ENCODE assay signal across 17 mouse cellular contexts in genomic region chr12:14301676-14302365, GRCm38 (mm10).
DNase-seq lines count a peak whose midpoint lies in the region; ATAC-seq and TF ChIP-seq lines count a peak whose summit lies in the region.
"Had no signal": no experiment of that assay in that cellular context is flagged by ENCODE, and none has a peak within 500 bp of the region (broad histone marks: within the 10 kb centered on the region; RNA-seq: fewer than 3 reads in every experiment).

No protein-coding gene starts in this region.

- H3K27ac ChIP-seq in lung, embryonic 14.5 days (ENCODE audit: low read depth) = no peak overlapping the region
- H3K27ac ChIP-seq in stomach, embryonic 15.5 days = peak overlapping the region; percentile 55
- no peak overlapping the region for H3K27ac ChIP-seq in neural tube, embryonic 15.5 days (replicated peaks)
- H3K27ac ChIP-seq: forebrain, embryonic 10.5 days; gastrocnemius, adult 2 months; limb, embryonic 10.5 days; midbrain, embryonic 15.5 days; neural tube, embryonic 13.5 days had no signal

- H3K4me2 ChIP-seq in lung, embryonic 14.5 days = no peak overlapping the region
- H3K4me2 ChIP-seq in stomach, embryonic 15.5 days = no peak overlapping the region
- no peak overlapping the region for H3K4me2 ChIP-seq in neural tube, embryonic 15.5 days
- H3K4me2 ChIP-seq: midbrain, embryonic 15.5 days; neural tube, embryonic 13.5 days had no signal

- H3K9me3 ChIP-seq in lung, embryonic 14.5 days (ENCODE audit: low read depth, low read length) = no peaks in the 10 kb centered on the region
- no peaks in the 10 kb centered on the region for H3K9me3 ChIP-seq in stomach, embryonic 15.5 days
- H3K9me3 ChIP-seq in neural tube, embryonic 15.5 days (replicated peaks) = no peaks in the 10 kb centered on the region
- H3K9me3 ChIP-seq: forebrain, embryonic 10.5 days; limb, embryonic 10.5 days; midbrain, embryonic 15.5 days; neural tube, embryonic 13.5 days had no signal

- no peaks in the 10 kb centered on the region for H3K36me3 ChIP-seq in lung, embryonic 14.5 days (ENCODE audit: insufficient read depth)
- no peaks in the 10 kb centered on the region for H3K36me3 ChIP-seq in stomach, embryonic 15.5 days
- no peaks in the 10 kb centered on the region for H3K36me3 ChIP-seq in neural tube, embryonic 15.5 days
- H3K36me3 ChIP-seq: forebrain, embryonic 10.5 days; limb, embryonic 10.5 days; midbrain, embryonic 15.5 days; neural tube, embryonic 13.5 days had no signal

- DNase-seq in lung, embryonic 14.5 days = peak; percentile 5
- no peak for DNase-seq in lung, adult 2 months
- peak; percentile 21 for DNase-seq in adipocyte (ENCODE audit: low spot score)
- peak; percentile 16 for DNase-seq in forelimb bud, embryonic 11.5 days (ENCODE audit: low read depth, low spot score)
- DNase-seq in cerebellum, adult 9-10 months = no peak
- DNase-seq: adrenal gland, adult 8-10 months; cerebellum, postnatal 25 days; gastrocnemius, adult 2 months; kidney, postnatal 36 days; liver, postnatal 0 days; right cerebral cortex, adult 18-20 months had no signal

- H3K27me3 ChIP-seq in lung, embryonic 14.5 days (ENCODE audit: insufficient read depth, low read length) = no peaks in the 10 kb centered on the region
- H3K27me3 ChIP-seq in stomach, embryonic 15.5 days (replicated peaks) = no peaks in the 10 kb centered on the region
- H3K27me3 ChIP-seq in neural tube, embryonic 15.5 days (replicated peaks) = no peaks in the 10 kb centered on the region
- H3K27me3 ChIP-seq: midbrain, embryonic 15.5 days; neural tube, embryonic 13.5 days had no signal

- ATAC-seq in lung, embryonic 14.5 days (ENCODE audit: insufficient read depth) = no peak
- peak; percentile 60; the same call in 1 of the 2 replicates for ATAC-seq in stomach, embryonic 15.5 days (ENCODE audit: insufficient read depth, low FRiP score, low read depth)
- ATAC-seq in neural tube, embryonic 15.5 days (ENCODE audit: low FRiP score) = no peak
- ATAC-seq: midbrain, embryonic 15.5 days had no signal

- WGBS in lung, embryonic 14.5 days = 51% methylated on average over 2 of the region's 2 CpGs
- WGBS in lung, adult 2 months = 52% methylated on average over 2 of the region's 2 CpGs
- 39% methylated on average over 2 of the region's 2 CpGs for WGBS in stomach, embryonic 15.5 days
- WGBS in neural tube, embryonic 15.5 days = 78% methylated on average over 2 of the region's 2 CpGs

- 0 out of 2 replicates have a peak, but pooled peaks cover 3% of the 10 kb centered on the region for H3K4me1 ChIP-seq in lung, embryonic 14.5 days (ENCODE audit: insufficient read depth)
- H3K4me1 ChIP-seq in lung, adult 2 months (ENCODE audit: control insufficient read depth, insufficient read depth, low read length) = no peaks in the 10 kb centered on the region; the same call in 1 of the 2 replicates
- H3K4me1 ChIP-seq in stomach, embryonic 15.5 days = no peaks in the 10 kb centered on the region
- H3K4me1 ChIP-seq in neural tube, embryonic 15.5 days = no peaks in the 10 kb centered on the region
- H3K4me1 ChIP-seq: limb, embryonic 10.5 days; midbrain, embryonic 15.5 days; neural tube, embryonic 13.5 days had no signal

- H3K9ac ChIP-seq in lung, embryonic 14.5 days = no peak overlapping the region
- H3K9ac ChIP-seq in stomach, embryonic 15.5 days = no peak overlapping the region
- no peak overlapping the region for H3K9ac ChIP-seq in neural tube, embryonic 15.5 days (replicated peaks)
- H3K9ac ChIP-seq: liver, postnatal 0 days; midbrain, embryonic 15.5 days; neural tube, embryonic 13.5 days had no signal

- no peak for TF ChIP-seq POLR2A in lung, adult 2 months (IDR thresholded peaks at IDR 0.05; ENCODE audit: borderline replicate concordance, extremely low read depth, low read depth, low read length)

- H3K4me3 ChIP-seq in lung, embryonic 14.5 days (ENCODE audit: low read depth, low read length) = no peak overlapping the region
- H3K4me3 ChIP-seq in lung, adult 2 months (replicated peaks; ENCODE audit: extremely low read depth, low read depth, low read length) = no peak overlapping the region
- no peak overlapping the region for H3K4me3 ChIP-seq in stomach, embryonic 15.5 days (replicated peaks)
- H3K4me3 ChIP-seq in neural tube, embryonic 15.5 days (replicated peaks) = no peak overlapping the region
- H3K4me3 ChIP-seq: forebrain, embryonic 10.5 days; gastrocnemius, adult 2 months; limb, embryonic 10.5 days; midbrain, embryonic 15.5 days; neural tube, embryonic 13.5 days had no signal

- no peak for TF ChIP-seq CTCF in lung, embryonic 14.5 days (IDR thresholded peaks at IDR 0.05; ENCODE audit: low read depth)
- TF ChIP-seq CTCF in lung, adult 2 months (IDR thresholded peaks at IDR 0.05; ENCODE audit: insufficient read depth, low read length) = no peak

Comparison
In these comparisons a context has a peak if more than half of its experiments do, and no peak if none do; other contexts are left out.
1. DNase-seq: peak in lung, embryonic 14.5 days (single experiment), adipocyte (single experiment) and forelimb bud, embryonic 11.5 days (single experiment); none in lung, adult 2 months (single experiment) and cerebellum, adult 9-10 months (single experiment).